Mouse (Mus musculus) E14TG2a.4 (cell line): ENCODE results near the gene Nt5c2.

ENCODE experiments used
- CTCF ChIP-seq: conservative IDR thresholded peaks from 2 replicates; pipeline ENCODE4 v1.5.1; 2014; ENCODE audit warnings: low read length
- NANOG ChIP-seq: IDR thresholded peaks from 2 replicates; pipeline ENCODE4 v1.6.1; 2014; ENCODE audit warnings: borderline replicate concordance, low read length, mixed read lengths

DNA sequence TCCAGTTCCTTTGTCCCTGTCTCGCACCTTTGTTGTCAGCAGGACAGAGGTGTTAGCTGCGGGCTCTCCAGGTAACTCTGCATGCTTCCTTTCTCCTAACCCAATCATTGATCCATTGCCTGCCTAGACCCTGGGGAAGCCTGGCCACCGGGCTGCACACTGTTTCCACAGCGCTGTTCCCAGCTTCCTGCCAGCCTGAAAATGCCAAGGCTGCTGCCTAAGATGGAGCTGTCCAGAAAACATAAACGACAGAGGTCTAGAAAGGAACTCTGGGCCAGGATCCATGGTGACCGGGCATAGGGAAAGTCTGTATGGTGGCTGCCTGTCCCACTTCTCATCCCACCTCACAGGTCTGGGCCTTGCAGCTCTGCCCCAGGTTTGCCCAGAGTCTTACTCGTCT lies 143.3 kb downstream of the Nt5c2 start:
- TF ChIP-seq CTCF (no peak), NANOG (no peak)
